Mouse (Mus musculus): ENCODE measurements around the gene Ndufb3. TPM values are rescaled to one million over a fixed set of nuclear protein-coding genes. Genes with fewer than 3 reads are reported as not detected.

The Ndufb3 gene
- polyA plus RNA-seq, 1 experiment from 2014 or later: 85.7 TPM

Other genes starting within 250 kb of the Ndufb3 start
- 103 to 172 TPM (median 110 TPM) in 3 replicates for gene Bzw1, start 193.5 kb upstream of the Ndufb3 start, polyA plus RNA-seq (2018)
- 48.7 to 99.4 TPM (median 98.6 TPM) in 3 replicates for gene Clk1, start 162.3 kb upstream of the Ndufb3 start, polyA plus RNA-seq (2018)
- gene Nif3l1, start 141.2 kb upstream of the Ndufb3 start, polyA plus RNA-seq (2018): 9.8 to 16.5 TPM (median 10.5 TPM) in 3 replicates
- 25.5 to 49.0 TPM (median 45.3 TPM) in 3 replicates for gene Ppil3, start 140.9 kb upstream of the Ndufb3 start, polyA plus RNA-seq (2018)
- 16.3 to 31.3 TPM (median 19.8 TPM) in 3 replicates for gene Orc2, start 81.3 kb upstream of the Ndufb3 start, polyA plus RNA-seq (2018)
- gene Fam126b, start 61 bp upstream of the Ndufb3 start, polyA plus RNA-seq (2018): 2.4 to 5.0 TPM (median 4.1 TPM) in 3 replicates
- not detected in 3 replicates for gene Als2cr12, start 109.6 kb downstream of the Ndufb3 start, polyA plus RNA-seq (2018)
- gene Cflar, start 125.1 kb downstream of the Ndufb3 start, polyA plus RNA-seq (2018): 53.3 to 68.2 TPM (median 67.9 TPM) in 3 replicates
- gene Casp8, start 209.0 kb downstream of the Ndufb3 start, polyA plus RNA-seq (2018): 86.3 to 116 TPM (median 89.4 TPM) in 3 replicates